Mouse (Mus musculus) small intestine, adult 2 months (tissue): ENCODE results near the gene Adat3.

Source experiments
- CTCF ChIP-seq: fragments of 200-500 bp; IDR thresholded peaks from 2 replicates; pipeline ENCODE4 v1.5.1; 2012; ENCODE audit warnings: low read depth, mild to moderate bottlenecking, control low read depth, inconsistent platforms, low read length, moderate library complexity, mixed read lengths; ENCODE audit not compliant: insufficient replicate concordance, insufficient read length; ENCODE audit errors: extremely low read depth
- POLR2A ChIP-seq: fragments of 200-500 bp; IDR thresholded peaks from 2 replicates; pipeline ENCODE4 v1.6.1; 2012; ENCODE audit warnings: low read depth, mild to moderate bottlenecking, control low read depth, inconsistent platforms, low read length, moderate library complexity

DNA sequence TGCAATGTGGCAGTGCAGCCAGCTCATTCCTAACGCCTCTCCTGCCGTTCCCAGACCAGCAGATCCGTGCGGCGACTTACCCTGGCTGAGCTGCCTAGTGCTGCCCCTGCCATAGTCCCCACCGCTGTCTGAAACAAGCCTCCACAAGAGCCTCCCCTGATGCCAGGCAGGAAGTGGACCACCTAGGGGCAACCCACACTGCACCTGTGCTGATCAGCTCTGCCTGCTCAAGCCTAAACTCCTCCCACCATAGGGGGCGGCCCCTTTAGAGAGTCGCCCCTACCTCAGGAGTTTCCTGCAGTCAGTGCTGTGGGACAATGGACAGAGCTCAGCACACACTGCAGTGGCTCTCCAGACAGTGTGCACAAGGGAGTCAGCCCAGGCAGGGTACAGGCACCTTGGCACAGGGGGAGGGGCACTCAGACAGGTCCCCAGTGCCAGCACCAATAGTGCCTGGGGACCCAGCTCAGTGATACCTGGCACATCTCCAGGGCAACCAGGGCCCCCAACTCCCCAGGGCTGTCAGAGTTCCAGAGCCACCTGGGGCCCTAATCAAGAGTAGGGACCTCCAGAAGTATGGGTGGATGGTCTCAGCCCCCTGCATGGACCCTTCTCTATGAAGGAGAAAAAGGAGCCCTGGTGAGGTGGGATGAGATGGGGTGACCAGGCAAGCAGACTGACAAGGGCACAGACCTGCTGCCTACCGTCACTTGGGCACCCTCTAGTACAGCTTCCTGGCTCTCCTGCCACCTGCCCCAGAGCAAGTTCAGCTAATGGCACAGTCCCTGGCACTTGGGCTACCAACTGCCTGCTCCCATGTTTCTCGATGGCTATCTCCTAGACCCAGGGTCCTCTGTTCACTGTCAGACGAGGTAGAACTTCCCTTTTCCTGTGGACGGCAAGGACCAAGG is 17.8 kb upstream of the Adat3 start:
- TF ChIP-seq CTCF (no peak), POLR2A (no peak)
